Mouse (Mus musculus): ENCODE measurements around the gene Fhl3. TPM values are rescaled to one million over a fixed set of nuclear protein-coding genes. Genes with fewer than 3 reads are reported as not detected.
"Not testable (repeated sequence)": the region's sequence is repeated elsewhere in the genome, so short reads cannot be mapped to it uniquely, and the experiment has no call there.

Fhl3 gene
- polyA plus RNA-seq, 1 experiment from 2014 or later, result 10.2 TPM

GRCm38 (mm10) chr4:124682270-124682669 is 18.2 kb upstream of the Fhl3 start:
- DNase-seq (ENCODE audit: low spot score), result peak; percentile 60

GRCm38 (mm10) chr4:124683474-124683873 is 17.0 kb upstream of the Fhl3 start:
- DNase-seq (ENCODE audit: low spot score), result no peak

GRCm38 (mm10) chr4:124685004-124685403 is 15.5 kb upstream of the Fhl3 start:
- DNase-seq (ENCODE audit: low spot score), result no peak

- no peak for DNase-seq (ENCODE audit: low spot score)
Observed at GRCm38 (mm10) chr4:124685453-124685852, 15.0 kb upstream of the Fhl3 start.

- DNase-seq (ENCODE audit: low spot score), result no peak
Observed at GRCm38 (mm10) chr4:124685897-124686402, 14.6 kb upstream of the Fhl3 start.

GRCm38 (mm10) chr4:124691455-124691854 is 9.0 kb upstream of the Fhl3 start:
- DNase-seq (ENCODE audit: low spot score), result no peak

GRCm38 (mm10) chr4:124692416-124692861 is 8.1 kb upstream of the Fhl3 start:
- DNase-seq (ENCODE audit: low spot score), result no peak

GRCm38 (mm10) chr4:124693135-124693894 is 7.2 kb upstream of the Fhl3 start, which contains the start of gene Utp11:
Utp11 (minus strand) TSS chr4:124693600.
- DNase-seq (ENCODE audit: low spot score), result peak; percentile 89

- no peak for DNase-seq (ENCODE audit: low spot score)
Observed at GRCm38 (mm10) chr4:124694572-124694971, 5.9 kb upstream of the Fhl3 start.

GRCm38 (mm10) chr4:124695786-124696516 is 4.5 kb upstream of the Fhl3 start:
- DNase-seq (ENCODE audit: low spot score), result peak; percentile 59

- DNase-seq (ENCODE audit: low spot score), result no peak
Observed at GRCm38 (mm10) chr4:124699791-124700190, 710 bp upstream of the Fhl3 start.

GRCm38 (mm10) chr4:124701052-124701845 is 748 bp downstream of the Fhl3 start:
- DNase-seq (ENCODE audit: low spot score), result peak; percentile 57

- DNase-seq (ENCODE audit: low spot score), result no peak
Observed at GRCm38 (mm10) chr4:124701916-124702315, 1.4 kb downstream of the Fhl3 start.

GRCm38 (mm10) chr4:124703406-124703805 is 2.9 kb downstream of the Fhl3 start:
- DNase-seq (ENCODE audit: low spot score), result no peak

- peak; percentile 70 for DNase-seq (ENCODE audit: low spot score)
Observed at GRCm38 (mm10) chr4:124703881-124704796, 3.6 kb downstream of the Fhl3 start.

GRCm38 (mm10) chr4:124704797-124705474 is 4.4 kb downstream of the Fhl3 start:
- peak; percentile 33 for DNase-seq (ENCODE audit: low spot score)

- DNase-seq (ENCODE audit: low spot score), result no peak
Observed at GRCm38 (mm10) chr4:124705661-124706269, 5.3 kb downstream of the Fhl3 start.

GRCm38 (mm10) chr4:124707381-124708199 is 7.1 kb downstream of the Fhl3 start:
- DNase-seq (ENCODE audit: low spot score), result not testable (repeated sequence)

GRCm38 (mm10) chr4:124708200-124708517 is 7.7 kb downstream of the Fhl3 start:
- not testable (repeated sequence) for DNase-seq (ENCODE audit: low spot score)

Data from thymus, postnatal 0 days (tissue).